Mouse (Mus musculus) limb, embryonic 10.5 days (tissue): ENCODE data around the gene Cdk10. TPM values are rescaled to one million over a fixed set of nuclear protein-coding genes. Genes with fewer than 3 reads are reported as not detected.

Experiments
- polyA plus RNA-seq: library from polyadenylated mRNA; unstranded; fragments of >200 nt; fragmentation: Nextera tagmentation; extraction: Ambion mirVana; gene quantifications from 2 replicates; pipeline ENCODE4 v1.2.1, GENCODE M21; 2016

Cdk10 gene
- polyA plus RNA-seq, 1 experiment from 2014 or later = 34.7 TPM

Other genes with a start within 250 kb of the Cdk10 start
- 54.8 and 63.9 TPM in 2 replicates for gene Ankrd11, start 182.6 kb upstream of the Cdk10 start, polyA plus RNA-seq
- 57.8 and 60.5 TPM in 2 replicates for gene Spg7, start 161.9 kb upstream of the Cdk10 start, polyA plus RNA-seq
- gene Rpl13, start 122.5 kb upstream of the Cdk10 start, polyA plus RNA-seq = 1,397 and 1,583 TPM in 2 replicates
- gene Cpne7, start 107.5 kb upstream of the Cdk10 start, polyA plus RNA-seq = 1.2 TPM in 2 replicates
- gene Sult5a1, start 66.5 kb upstream of the Cdk10 start, polyA plus RNA-seq = 4.6 and 5.2 TPM in 2 replicates
- 7.8 and 8.4 TPM in 2 replicates for gene Dpep1, start 38.6 kb upstream of the Cdk10 start, polyA plus RNA-seq
- gene Chmp1a, start 12.1 kb upstream of the Cdk10 start, polyA plus RNA-seq = 127 and 130 TPM in 2 replicates
- gene Spata33, start 12.0 kb upstream of the Cdk10 start, polyA plus RNA-seq = 3.1 and 6.2 TPM in 2 replicates
- 0.75 and 1.6 TPM in 2 replicates for gene Spata2l, start 11.4 kb downstream of the Cdk10 start, polyA plus RNA-seq
- 23.9 and 27.9 TPM in 2 replicates for gene Zfp276, start 29.4 kb downstream of the Cdk10 start, polyA plus RNA-seq
- 19.0 and 26.7 TPM in 2 replicates for gene Vps9d1, start 29.5 kb downstream of the Cdk10 start, polyA plus RNA-seq
- 42.7 and 46.3 TPM in 2 replicates for gene Fanca, start 93.7 kb downstream of the Cdk10 start, polyA plus RNA-seq
- 2.0 TPM in 2 replicates for gene Spire2, start 107.9 kb downstream of the Cdk10 start, polyA plus RNA-seq
- gene Tcf25, start 148.9 kb downstream of the Cdk10 start, polyA plus RNA-seq = 116 and 138 TPM in 2 replicates
- not detected in 2 replicates for gene Mc1r, start 182.3 kb downstream of the Cdk10 start, polyA plus RNA-seq
- gene Tubb3, start 186.6 kb downstream of the Cdk10 start, polyA plus RNA-seq = 6.9 and 7.9 TPM in 2 replicates
- gene Def8, start 198.7 kb downstream of the Cdk10 start, polyA plus RNA-seq = 43.6 and 44.1 TPM in 2 replicates